Mouse (Mus musculus): ENCODE results near the gene P4ha2. TPM values are rescaled to one million over a fixed set of nuclear protein-coding genes. Genes with fewer than 3 reads are reported as not detected.
A peak's percentile ranks its signal among the peaks of the same experiment; 100 is the strongest.
"Not testable (repeated sequence)": the region's sequence is repeated elsewhere in the genome, so short reads cannot be mapped to it uniquely, and the experiment has no call there.

Gene P4ha2
- polyA plus RNA-seq, 1 experiment, result 0.29 TPM

DNA sequence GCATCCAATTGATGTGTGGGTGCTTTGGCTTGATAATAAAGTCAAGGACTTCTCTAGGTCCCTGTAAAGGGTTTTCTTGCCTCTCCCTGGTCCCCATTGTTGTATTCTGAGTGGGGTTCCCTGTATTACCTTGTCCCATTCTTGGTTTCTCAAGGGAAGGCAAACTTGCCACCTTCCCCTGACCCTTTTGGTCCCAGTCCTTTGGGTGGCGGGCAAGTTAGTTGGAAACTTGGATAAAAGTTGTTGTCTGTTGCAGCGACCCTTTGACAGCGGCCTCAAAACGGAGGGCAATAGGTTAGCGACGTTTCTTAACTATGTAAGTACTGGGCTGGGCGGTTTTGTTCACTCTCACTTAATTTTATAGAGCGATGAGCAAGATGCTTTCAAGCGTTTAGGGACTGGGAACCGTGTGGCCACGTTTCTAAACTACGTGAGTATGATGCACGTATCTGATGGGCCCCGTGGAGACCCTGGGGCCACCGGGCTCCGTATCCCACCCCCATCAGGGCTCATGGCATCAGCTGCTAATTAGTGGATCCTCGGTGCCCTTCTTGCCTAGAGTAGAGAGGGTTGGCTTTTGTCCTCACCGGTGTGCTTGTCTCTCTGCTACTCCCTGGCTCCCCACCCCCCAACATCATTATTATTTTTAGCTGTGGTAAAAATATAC is 26.2 kb downstream of the P4ha2 start:
- Histone ChIP-seq H3K9me3 (no peaks in the 10 kb centered on the region), H3K27me3 (replicated peaks) (peaks cover 49% of the 10 kb centered on the region), H3K36me3 (replicated peaks; ENCODE audit: low read length) (no peaks in the 10 kb centered on the region), H3K4me1 (peaks cover 32% of the 10 kb centered on the region), H3K4me3 (replicated peaks) (no peak overlapping the region)
- TF ChIP-seq FLI1 (IDR thresholded peaks at IDR 0.05; ENCODE audit: low read length) (no peak), GATA1 (IDR thresholded peaks at IDR 0.05; ENCODE audit: borderline replicate concordance, low read length) (no peak)

GRCm38 (mm10) chr11:54126654-54127374 is 26.9 kb downstream of the P4ha2 start:
- Histone ChIP-seq H3K4me1 (peaks cover 32% of the 10 kb centered on the region), H3K9me3 (no peaks in the 10 kb centered on the region), H3K36me3 (replicated peaks; ENCODE audit: low read length) (no peaks in the 10 kb centered on the region), H3K27me3 (replicated peaks) (peaks cover 51% of the 10 kb centered on the region), H3K4me3 (replicated peaks) (peak overlapping the region; percentile 67)
- no peak for TF ChIP-seq GATA1 (IDR thresholded peaks at IDR 0.05; ENCODE audit: borderline replicate concordance, low read length)
- no peak for TF ChIP-seq FLI1 (IDR thresholded peaks at IDR 0.05; ENCODE audit: low read length)

DNA sequence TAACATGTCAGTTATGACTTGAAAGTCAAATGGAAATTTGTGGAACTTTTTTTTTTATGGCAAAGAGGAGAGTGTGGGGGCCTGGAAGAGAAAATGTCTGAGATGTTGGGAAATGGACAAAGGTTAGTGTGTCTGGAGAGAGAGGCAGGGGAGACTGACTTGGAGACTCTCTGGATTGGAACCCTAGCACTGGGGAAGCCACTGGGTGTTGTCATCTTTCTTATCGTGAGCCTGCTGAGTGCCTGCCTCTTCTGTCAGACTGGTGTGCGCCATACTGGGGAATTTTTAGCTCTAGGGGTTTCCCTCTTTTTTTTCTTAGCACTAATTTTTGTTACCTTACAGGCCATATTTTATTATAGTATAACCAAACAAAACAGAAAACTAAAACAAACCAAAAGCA is 27.5 kb downstream of the P4ha2 start:
- H3K27me3 ChIP-seq (replicated peaks), result peaks cover 48% of the 10 kb centered on the region
- H3K36me3 ChIP-seq (replicated peaks; ENCODE audit: low read length), result no peaks in the 10 kb centered on the region
- H3K4me1 ChIP-seq, result peaks cover 32% of the 10 kb centered on the region
- TF ChIP-seq GATA1 (IDR thresholded peaks at IDR 0.05; ENCODE audit: borderline replicate concordance, low read length) (no peak), FLI1 (IDR thresholded peaks at IDR 0.05; ENCODE audit: low read length) (no peak)
- no peak overlapping the region for H3K4me3 ChIP-seq (replicated peaks)
- H3K9me3 ChIP-seq, result no peaks in the 10 kb centered on the region

DNA sequence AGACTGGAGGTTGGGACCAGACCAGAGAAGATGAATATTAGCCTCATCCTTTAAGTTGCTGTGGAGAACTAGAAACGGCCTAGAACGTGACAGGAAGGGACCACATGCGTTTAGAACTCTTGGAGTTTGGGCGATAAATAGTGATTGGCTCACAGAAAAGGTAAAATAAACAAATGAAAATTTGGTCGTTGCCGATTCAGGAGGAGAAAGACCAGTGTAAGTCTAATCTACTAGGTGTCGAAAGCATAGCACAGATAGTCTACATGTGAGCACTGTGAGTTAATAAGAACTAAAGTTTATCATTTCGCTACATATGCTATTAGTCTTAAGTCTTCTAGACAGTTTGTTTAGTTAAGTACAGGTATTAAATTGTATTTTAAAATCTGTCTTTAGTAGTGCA is 30.1 kb downstream of the P4ha2 start:
- TF ChIP-seq GATA1 (IDR thresholded peaks at IDR 0.05; ENCODE audit: borderline replicate concordance, low read length) (no peak), FLI1 (IDR thresholded peaks at IDR 0.05; ENCODE audit: low read length) (no peak)
- Histone ChIP-seq H3K4me1 (peaks cover 17% of the 10 kb centered on the region), H3K36me3 (replicated peaks; ENCODE audit: low read length) (no peaks in the 10 kb centered on the region), H3K4me3 (replicated peaks) (no peak overlapping the region), H3K9me3 (no peaks in the 10 kb centered on the region), H3K27me3 (replicated peaks) (peaks cover 41% of the 10 kb centered on the region)

- Histone ChIP-seq H3K4me1 (peaks cover 17% of the 10 kb centered on the region), H3K27me3 (replicated peaks) (peaks cover 35% of the 10 kb centered on the region), H3K9me3 (no peaks in the 10 kb centered on the region), H3K4me3 (replicated peaks) (no peak overlapping the region), H3K36me3 (replicated peaks; ENCODE audit: low read length) (no peaks in the 10 kb centered on the region)
- TF ChIP-seq FLI1 (IDR thresholded peaks at IDR 0.05; ENCODE audit: low read length) (no peak), GATA1 (IDR thresholded peaks at IDR 0.05; ENCODE audit: borderline replicate concordance, low read length) (no peak)
Observed at GRCm38 (mm10) chr11:54130721-54131120, 30.8 kb downstream of the P4ha2 start.

GRCm38 (mm10) chr11:54132290-54132689 is 32.4 kb downstream of the P4ha2 start:
- H3K4me1 ChIP-seq, result peaks cover 5% of the 10 kb centered on the region
- no peaks in the 10 kb centered on the region for H3K36me3 ChIP-seq (replicated peaks; ENCODE audit: low read length)
- peaks cover 30% of the 10 kb centered on the region for H3K27me3 ChIP-seq (replicated peaks)
- no peaks in the 10 kb centered on the region for H3K9me3 ChIP-seq
- H3K4me3 ChIP-seq (replicated peaks), result no peak overlapping the region
- TF ChIP-seq FLI1 (IDR thresholded peaks at IDR 0.05; ENCODE audit: low read length) (no peak), GATA1 (IDR thresholded peaks at IDR 0.05; ENCODE audit: borderline replicate concordance, low read length) (no peak)

DNA sequence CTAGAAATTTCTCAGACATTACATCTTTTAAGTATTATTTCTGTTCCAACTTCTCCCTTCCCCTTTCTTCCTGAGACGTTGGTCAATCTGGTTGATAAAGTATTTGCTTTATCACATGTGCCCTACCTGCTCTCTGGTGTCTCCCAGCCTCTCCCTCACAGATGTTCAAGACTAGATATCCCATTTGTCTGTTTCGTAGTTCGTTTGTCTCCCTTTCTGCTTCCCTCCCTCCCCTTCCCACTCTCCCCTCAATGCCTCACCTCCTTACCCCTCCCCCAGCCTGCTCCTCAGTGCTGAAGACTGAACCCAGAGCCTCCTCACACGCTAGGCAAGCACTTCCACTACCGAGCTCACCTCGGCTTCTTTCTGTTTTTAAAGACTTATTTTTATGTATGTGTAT is 35.0 kb downstream of the P4ha2 start:
- H3K9me3 ChIP-seq, result no peaks in the 10 kb centered on the region
- TF ChIP-seq FLI1 (IDR thresholded peaks at IDR 0.05; ENCODE audit: low read length) (no peak), GATA1 (IDR thresholded peaks at IDR 0.05; ENCODE audit: borderline replicate concordance, low read length) (no peak)
- H3K4me3 ChIP-seq (replicated peaks), result no peak overlapping the region
- H3K36me3 ChIP-seq (replicated peaks; ENCODE audit: low read length), result no peaks in the 10 kb centered on the region
- peaks cover 3% of the 10 kb centered on the region; the same call in 1 of the 2 replicates for H3K4me1 ChIP-seq
- H3K27me3 ChIP-seq (replicated peaks), result peaks cover 18% of the 10 kb centered on the region

DNA sequence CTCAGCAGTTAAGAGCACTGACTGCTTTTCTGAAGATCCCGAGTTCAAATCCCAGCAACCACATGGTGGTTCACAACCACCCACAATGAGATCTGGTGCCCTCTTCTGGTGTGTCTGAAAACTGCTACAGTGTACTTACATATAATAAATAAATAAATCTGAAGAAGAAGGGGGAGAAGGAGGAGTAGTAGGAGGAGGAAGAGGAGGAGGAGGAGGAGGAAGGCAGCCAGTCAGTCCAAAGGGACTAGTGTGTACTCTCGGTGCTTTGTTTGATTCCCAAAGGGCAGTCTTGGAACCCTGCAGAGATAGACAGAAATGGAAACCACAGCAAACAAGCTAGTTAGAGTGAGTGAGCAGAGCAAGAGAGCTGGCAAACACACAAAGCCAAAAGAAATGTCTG is 40.3 kb downstream of the P4ha2 start:
- not testable (repeated sequence) for H3K36me3 ChIP-seq (replicated peaks; ENCODE audit: low read length); H3K4me1 ChIP-seq; H3K4me3 ChIP-seq (replicated peaks); H3K9me3 ChIP-seq
- peaks cover 18% of the 10 kb centered on the region for H3K27me3 ChIP-seq (replicated peaks)

DNA sequence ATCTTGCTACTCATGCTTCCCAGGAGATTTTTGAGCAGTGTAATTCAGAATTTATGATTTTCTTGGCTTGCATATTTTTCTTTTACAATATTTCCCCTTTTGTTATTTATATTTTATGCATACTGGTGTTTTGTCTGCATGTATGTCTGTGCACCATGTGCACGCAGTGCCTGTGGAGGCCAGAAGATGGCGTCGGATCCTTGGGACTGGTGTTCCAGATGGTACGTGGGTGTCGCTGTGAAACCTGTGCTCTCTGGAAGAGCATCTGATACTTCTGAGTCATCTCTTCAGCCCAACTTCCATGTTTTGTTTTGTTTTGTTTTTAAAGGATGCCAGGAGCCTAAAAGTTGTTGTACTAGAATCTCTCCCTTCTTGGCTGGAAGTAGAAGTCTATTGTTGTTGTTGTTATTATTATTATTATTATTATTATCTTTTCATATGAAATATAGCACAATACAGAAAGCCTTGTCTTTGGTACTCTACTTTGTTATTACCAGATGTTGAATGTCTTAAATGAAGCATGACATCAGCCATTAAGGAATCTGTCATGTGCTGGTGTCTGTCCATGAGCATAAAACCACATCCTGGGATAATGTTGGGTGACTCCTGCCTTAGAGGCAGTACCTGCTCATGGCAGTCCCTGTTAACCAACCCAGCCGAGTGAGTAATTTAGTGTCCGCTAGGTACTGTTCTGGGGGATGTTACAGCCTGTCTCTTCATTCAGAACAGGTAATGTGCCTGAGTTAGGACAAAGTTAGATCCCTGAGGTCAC is 41.5 kb downstream of the P4ha2 start:
- H3K4me1 ChIP-seq, result no peaks in the 10 kb centered on the region
- peaks cover 21% of the 10 kb centered on the region for H3K27me3 ChIP-seq (replicated peaks)
- no peaks in the 10 kb centered on the region for H3K36me3 ChIP-seq (replicated peaks; ENCODE audit: low read length)
- no peaks in the 10 kb centered on the region for H3K9me3 ChIP-seq
- no peak for TF ChIP-seq GATA1 (IDR thresholded peaks at IDR 0.05; ENCODE audit: borderline replicate concordance, low read length)
- no peak for TF ChIP-seq FLI1 (IDR thresholded peaks at IDR 0.05; ENCODE audit: low read length)
- no peak overlapping the region for H3K4me3 ChIP-seq (replicated peaks)

- no peak overlapping the region for H3K4me3 ChIP-seq (replicated peaks)
- peaks cover 5% of the 10 kb centered on the region; the same call in 1 of the 2 replicates for H3K4me1 ChIP-seq
- H3K27me3 ChIP-seq (replicated peaks), result peaks cover 29% of the 10 kb centered on the region
- no peaks in the 10 kb centered on the region for H3K36me3 ChIP-seq (replicated peaks; ENCODE audit: low read length)
- peaks cover 11% of the 10 kb centered on the region for H3K9me3 ChIP-seq
- TF ChIP-seq GATA1 (IDR thresholded peaks at IDR 0.05; ENCODE audit: borderline replicate concordance, low read length), result no peak
- no peak for TF ChIP-seq FLI1 (IDR thresholded peaks at IDR 0.05; ENCODE audit: low read length)
Observed at GRCm38 (mm10) chr11:54144886-54145285, 45.0 kb downstream of the P4ha2 start.

All from megakaryocyte, embryonic 14.5 days (primary cell).